8 mouse cellular contexts compared by ENCODE assay signal in genomic region chr2:120970045-120970539, GRCm38 (mm10). TPM values are rescaled to one million over a fixed set of nuclear protein-coding genes. Genes with fewer than 3 reads are reported as not detected.
A peak's percentile ranks its signal among the peaks of the same experiment; 100 is the strongest.
DNase-seq lines count a peak whose midpoint lies in the region; ATAC-seq and TF ChIP-seq lines count a peak whose summit lies in the region.

No protein-coding gene starts in this region.

- H3K79me2 ChIP-seq in C2C12 (ENCODE audit: control insufficient read depth, insufficient read depth), result peaks cover 54% of the 10 kb centered on the region

- ATAC-seq in heart, embryonic 16.5 days (replicated peaks; ENCODE audit: extremely low read depth, insufficient read depth, low FRiP score), result peak; percentile 11; the same call in 1 of the 2 replicates
- ATAC-seq in liver, embryonic 13.5 days (ENCODE audit: low read depth), result peak; percentile 45
- peak; percentile 34; the same call in 1 of the 2 replicates for ATAC-seq in stomach, embryonic 16.5 days (ENCODE audit: insufficient read depth, low FRiP score)

- peak overlapping the region; percentile 81 for H3ac ChIP-seq in C2C12 (ENCODE audit: control insufficient read depth, insufficient read length, low read depth)

- H3K27ac ChIP-seq in heart, embryonic 10.5 days, result peak overlapping the region; percentile 97
- peak overlapping the region; percentile 70 for H3K27ac ChIP-seq in heart, embryonic 16.5 days (ENCODE audit: low read length)
- H3K27ac ChIP-seq in liver, embryonic 13.5 days, result peak overlapping the region; percentile 90
- H3K27ac ChIP-seq in stomach, embryonic 16.5 days (ENCODE audit: low read length), result peak overlapping the region; percentile 58

- DNase-seq in heart, embryonic 10.5 days (ENCODE audit: low spot score), result peak; percentile 77
- DNase-seq in heart, postnatal 25 days (ENCODE audit: low spot score), result no peak
- peak; percentile 34 for DNase-seq in c-Kit-positive CD71-positive TER-119-negative erythroid progenitor cells, embryonic 14.5 days (ENCODE audit: low read depth)
- DNase-seq in liver, embryonic 13.5 days, result peak; percentile 35
- no peak for DNase-seq in left cerebral cortex, postnatal 36 days (ENCODE audit: low spot score in 2 of 2)

- peak overlapping the region; percentile 95 for H3K9ac ChIP-seq in heart, embryonic 16.5 days (ENCODE audit: low read length)
- H3K9ac ChIP-seq in liver, embryonic 13.5 days, result peak overlapping the region; percentile 92
- peak overlapping the region; percentile 86 for H3K9ac ChIP-seq in stomach, embryonic 16.5 days (ENCODE audit: low read length)

- H3K4me1 ChIP-seq in heart, embryonic 10.5 days, result peaks cover 12% of the 10 kb centered on the region
- H3K4me1 ChIP-seq in heart, embryonic 16.5 days (ENCODE audit: control insufficient read depth, insufficient read depth, low read length), result peaks cover 11% of the 10 kb centered on the region
- H3K4me1 ChIP-seq in liver, embryonic 13.5 days (replicated peaks), result peaks cover 55% of the 10 kb centered on the region
- H3K4me1 ChIP-seq in stomach, embryonic 16.5 days (ENCODE audit: control insufficient read depth, insufficient read depth, low read length), result 0 out of 2 replicates have a peak, but pooled peaks cover 6% of the 10 kb centered on the region

- WGBS in heart, embryonic 10.5 days, result under 1% methylated on average over 23 of the region's 23 CpGs
- under 1% methylated on average over 23 of the region's 23 CpGs for whole genome bisulfite sequencing in heart, embryonic 16.5 days
- under 1% methylated on average over 23 of the region's 23 CpGs for WGBS in liver, embryonic 13.5 days (ENCODE audit: insufficient replicate concordance)
- WGBS in stomach, embryonic 16.5 days, result under 1% methylated on average over 23 of the region's 23 CpGs

- no peaks in the 10 kb centered on the region for H3K36me3 ChIP-seq in heart, embryonic 10.5 days
- H3K36me3 ChIP-seq in C2C12 (ENCODE audit: control insufficient read depth, insufficient read depth), result peaks cover 8% of the 10 kb centered on the region
- H3K36me3 ChIP-seq in heart, embryonic 16.5 days (ENCODE audit: control insufficient read depth, insufficient read depth), result no peaks in the 10 kb centered on the region
- H3K36me3 ChIP-seq in liver, embryonic 13.5 days, result 0 out of 2 replicates have a peak, but pooled peaks cover 3% of the 10 kb centered on the region
- H3K36me3 ChIP-seq in stomach, embryonic 16.5 days (ENCODE audit: control insufficient read depth, insufficient read depth, low read length), result no peaks in the 10 kb centered on the region

- peaks cover 41% of the 10 kb centered on the region for H3K79me3 ChIP-seq in C2C12 (ENCODE audit: low read depth)

- intact Hi-C loops in heart, postnatal 25 days (cut with DNase I), result no loop called here
- intact Hi-C loops in left cerebral cortex, postnatal 36 days (cut with DNase I), result no loop called here

- peak overlapping the region; percentile 92 for H3K4me3 ChIP-seq in heart, embryonic 10.5 days
- peak overlapping the region; percentile 91 for H3K4me3 ChIP-seq in C2C12 (ENCODE audit: insufficient read depth, poor library complexity, severe bottlenecking)
- H3K4me3 ChIP-seq in heart, embryonic 16.5 days (ENCODE audit: low read length), result peak overlapping the region; percentile 80
- peak overlapping the region; percentile 90 for H3K4me3 ChIP-seq in liver, embryonic 13.5 days (replicated peaks)
- H3K4me3 ChIP-seq in stomach, embryonic 16.5 days (replicated peaks; ENCODE audit: low read length), result peak overlapping the region; percentile 82

- H3K4me2 ChIP-seq in heart, embryonic 16.5 days (ENCODE audit: low read depth, low read length), result peak overlapping the region; percentile 90
- peak overlapping the region; percentile 79 for H3K4me2 ChIP-seq in liver, embryonic 13.5 days
- H3K4me2 ChIP-seq in stomach, embryonic 16.5 days (ENCODE audit: low read depth, low read length), result peak overlapping the region; percentile 86

- no peaks in the 10 kb centered on the region for H3K9me3 ChIP-seq in heart, embryonic 10.5 days
- no peaks in the 10 kb centered on the region for H3K9me3 ChIP-seq in heart, embryonic 16.5 days (replicated peaks; ENCODE audit: control insufficient read depth, low read length)
- H3K9me3 ChIP-seq in liver, embryonic 13.5 days (replicated peaks), result no peaks in the 10 kb centered on the region
- H3K9me3 ChIP-seq in stomach, embryonic 16.5 days (replicated peaks; ENCODE audit: control insufficient read depth, low read length), result no peaks in the 10 kb centered on the region

- no peaks in the 10 kb centered on the region for H3K27me3 ChIP-seq in heart, embryonic 10.5 days (ENCODE audit: insufficient read depth, poor library complexity, severe bottlenecking)
- H3K27me3 ChIP-seq in C2C12 (ENCODE audit: control insufficient read depth, insufficient read depth, insufficient read length), result no peaks in the 10 kb centered on the region
- H3K27me3 ChIP-seq in heart, embryonic 16.5 days (ENCODE audit: control insufficient read depth, insufficient read depth, low read length), result no peaks in the 10 kb centered on the region
- H3K27me3 ChIP-seq in liver, embryonic 13.5 days, result no peaks in the 10 kb centered on the region
- H3K27me3 ChIP-seq in stomach, embryonic 16.5 days (ENCODE audit: control insufficient read depth, insufficient read depth, low read length), result no peaks in the 10 kb centered on the region

- TF ChIP-seq CTCF in C2C12 (IDR thresholded peaks at IDR 0.05; ENCODE audit: control insufficient read depth, insufficient read depth, insufficient read length), result no peak

TF ChIP-seq in C2C12, 6 proteins besides CTCF, POLR2A, EP300 and RAD21:
- TF ChIP-seq MYOG (IDR thresholded peaks at IDR 0.05; ENCODE audit: control insufficient read depth, extremely low read depth, insufficient read length) (no peak), MAX (IDR thresholded peaks at IDR 0.05) (no peak), CEBPB (IDR thresholded peaks at IDR 0.05; ENCODE audit: low read depth) (no peak), USF1 (IDR thresholded peaks at IDR 0.05; ENCODE audit: low read depth) (no peak), FOSL1 (IDR thresholded peaks at IDR 0.05; ENCODE audit: insufficient read depth, low read length, poor library complexity, severe bottlenecking) (no peak), MYOD1 (IDR thresholded peaks at IDR 0.05; ENCODE audit: control insufficient read depth, insufficient read length, low read depth) (no peak)

RNA-seq across cellular contexts. Expression of gene Ubr1, which starts 0.4 kb away (rescaled TPM):
- 22.6 and 22.7 TPM in 2 replicates for polyA plus RNA-seq in heart, embryonic 10.5 days (2016; fragmentation: Nextera tagmentation; extraction: Ambion mirVana)
- 10 to 100 TPM; 21.6 to 22.1 TPM for total RNA-seq in heart, postnatal 25 days (2021)
- polyA plus RNA-seq in C2C12 (2012; fragmentation: generic; extraction: Trizol), result 5.6 TPM
- 18.5 and 22.0 TPM in 2 replicates for polyA plus RNA-seq in heart, embryonic 16.5 days (2015; fragmentation: Nextera tagmentation; extraction: Ambion mirVana)
- polyA plus RNA-seq in liver, embryonic 13.5 days (2015; fragmentation: Nextera tagmentation; extraction: Ambion mirVana), result 14.1 and 16.8 TPM in 2 replicates
- polyA plus RNA-seq in stomach, embryonic 16.5 days (2015; fragmentation: Nextera tagmentation; extraction: Ambion mirVana), result 21.3 and 21.5 TPM in 2 replicates
- 10 to 100 TPM; 35.8 to 49.2 TPM for total RNA-seq in left cerebral cortex, postnatal 36 days (2021)

RNA-seq across cellular contexts. Expression of gene Tmem62, which starts 6.7 kb away (rescaled TPM):
- 3.3 and 3.4 TPM in 2 replicates for polyA plus RNA-seq in heart, embryonic 10.5 days (2016; fragmentation: Nextera tagmentation; extraction: Ambion mirVana)
- 1 to 10 TPM; 3.5 to 4.9 TPM for total RNA-seq in heart, postnatal 25 days (2021)
- polyA plus RNA-seq in C2C12 (2012; fragmentation: generic; extraction: Trizol), result 4.9 TPM
- polyA plus RNA-seq in heart, embryonic 16.5 days (2015; fragmentation: Nextera tagmentation; extraction: Ambion mirVana), result 1.9 and 2.4 TPM in 2 replicates
- 1.9 and 2.3 TPM in 2 replicates for polyA plus RNA-seq in liver, embryonic 13.5 days (2015; fragmentation: Nextera tagmentation; extraction: Ambion mirVana)
- polyA plus RNA-seq in stomach, embryonic 16.5 days (2015; fragmentation: Nextera tagmentation; extraction: Ambion mirVana), result 4.7 and 4.8 TPM in 2 replicates
- 10 to 100 TPM; 21.9 to 28.2 TPM for total RNA-seq in left cerebral cortex, postnatal 36 days (2021)

RNA-seq across cellular contexts. Expression of gene Ccndbp1, which starts 38.1 kb away (rescaled TPM):
- polyA plus RNA-seq in heart, embryonic 10.5 days (2016; fragmentation: Nextera tagmentation; extraction: Ambion mirVana), result 33.3 and 35.3 TPM in 2 replicates
- 10 to 100 TPM; 27.9 to 33.7 TPM for total RNA-seq in heart, postnatal 25 days (2021)
- polyA plus RNA-seq in C2C12 (2012; fragmentation: generic; extraction: Trizol), result 21.1 TPM
- 42.3 and 45.7 TPM in 2 replicates for polyA plus RNA-seq in heart, embryonic 16.5 days (2015; fragmentation: Nextera tagmentation; extraction: Ambion mirVana)
- polyA plus RNA-seq in liver, embryonic 13.5 days (2015; fragmentation: Nextera tagmentation; extraction: Ambion mirVana), result 43.5 and 48.3 TPM in 2 replicates
- 37.1 and 39.1 TPM in 2 replicates for polyA plus RNA-seq in stomach, embryonic 16.5 days (2015; fragmentation: Nextera tagmentation; extraction: Ambion mirVana)
- total RNA-seq in left cerebral cortex, postnatal 36 days (2021), result 10 to 100 TPM; 54.9 to 59.4 TPM

Comparison
In these comparisons a context has a peak if more than half of its experiments do, and no peak if none do; other contexts are left out.
1. DNase-seq: peak in heart, embryonic 10.5 days (single experiment), c-Kit-positive CD71-positive TER-119-negative erythroid progenitor cells, embryonic 14.5 days (single experiment) and liver, embryonic 13.5 days (single experiment); none in heart, postnatal 25 days (single experiment) and left cerebral cortex, postnatal 36 days (0 of 2).
2. Peak in every context shown above with its lines, with median percentiles within 50 percentile points of each other: H3K27ac ChIP-seq, H3K4me3 ChIP-seq, ATAC-seq, H3K4me2 ChIP-seq and H3K9ac ChIP-seq.